Mouse (Mus musculus) ovary, postnatal 14 days (tissue): ENCODE measurements around the gene Rps3.
A peak's percentile ranks its signal among the peaks of the same experiment; 100 is the strongest.

Experiments used
- DNase-seq: peaks from one replicate; pipeline ENCODE4 v3.0.0; 2022; ENCODE audit warnings: low spot score

Gene Rps3

GRCm38 (mm10) chr7:99475562-99475911, 8.0 kb downstream of the Rps3 start:
- DNase-seq: no peak

- no peak for DNase-seq
These were observed 8.5 kb downstream of the Rps3 start for GRCm38 (mm10) chr7:99474836-99475561.

- no peak for DNase-seq
These were observed 9.7 kb downstream of the Rps3 start for GRCm38 (mm10) chr7:99473638-99474407.

- no peak for DNase-seq
These were observed 12.0 kb downstream of the Rps3 start for GRCm38 (mm10) chr7:99471578-99471977.

- DNase-seq: no peak
These were observed 13.7 kb downstream of the Rps3 start for GRCm38 (mm10) chr7:99469680-99470405.

GRCm38 (mm10) chr7:99468283-99469132, 15.0 kb downstream of the Rps3 start:
- peak; percentile 58 for DNase-seq

- no peak for DNase-seq
These were observed 15.6 kb downstream of the Rps3 start for GRCm38 (mm10) chr7:99467916-99468282.

- no peak for DNase-seq
These were observed 17.7 kb downstream of the Rps3 start, which contains the start of gene Klhl35 for GRCm38 (mm10) chr7:99465811-99466210. Gene Klhl35, plus strand, starts transcription at chr7:99466004.

GRCm38 (mm10) chr7:99463120-99463519, 20.4 kb downstream of the Rps3 start:
- DNase-seq: no peak

- no peak for DNase-seq
These were observed 23.5 kb downstream of the Rps3 start for GRCm38 (mm10) chr7:99459888-99460652.

GRCm38 (mm10) chr7:99458849-99459248, 24.7 kb downstream of the Rps3 start:
- no peak for DNase-seq

GRCm38 (mm10) chr7:99454044-99454443, 29.5 kb downstream of the Rps3 start:
- no peak for DNase-seq

GRCm38 (mm10) chr7:99452859-99453258, 30.7 kb downstream of the Rps3 start:
- DNase-seq: no peak

GRCm38 (mm10) chr7:99450703-99451102, 32.8 kb downstream of the Rps3 start:
- DNase-seq: peak; percentile 82

- DNase-seq: no peak
These were observed 33.8 kb downstream of the Rps3 start for GRCm38 (mm10) chr7:99449751-99450150.

- no peak for DNase-seq
These were observed 34.5 kb downstream of the Rps3 start for GRCm38 (mm10) chr7:99449063-99449462.

GRCm38 (mm10) chr7:99448619-99449018, 34.9 kb downstream of the Rps3 start:
- DNase-seq: no peak

GRCm38 (mm10) chr7:99447323-99447722, 36.2 kb downstream of the Rps3 start:
- DNase-seq: no peak

GRCm38 (mm10) chr7:99445833-99446232, 37.7 kb downstream of the Rps3 start:
- DNase-seq: no peak

- no peak for DNase-seq
These were observed 39.5 kb downstream of the Rps3 start for GRCm38 (mm10) chr7:99444012-99444411.

GRCm38 (mm10) chr7:99443164-99443563, 40.4 kb downstream of the Rps3 start:
- DNase-seq: no peak
